Mouse (Mus musculus): ENCODE data around the gene Gm49345. TPM values are rescaled to one million over a fixed set of nuclear protein-coding genes. Genes with fewer than 3 reads are reported as not detected.
A peak's percentile ranks its signal among the peaks of the same experiment; 100 is the strongest.
"Not testable (repeated sequence)": the region's sequence is repeated elsewhere in the genome, so short reads cannot be mapped to it uniquely, and the experiment has no call there.

Gene Gm49345
- total RNA-seq (2021), result under 1 TPM; 0.17 to 0.80 TPM
- long read RNA-seq, experiment 1, result 0 reads
- long read RNA-seq, experiment 2, result 0 reads

- peak; percentile 89 for DNase-seq (ENCODE audit: low spot score)
Measured at GRCm38 (mm10) chr13:67637294-67638007, at the start of gene Gm49345, which contains the start of gene Zfp729a. Gm49345 (minus strand) TSS chr13:67637769. Zfp729a (minus strand) TSS chr13:67637791.

- DNase-seq (ENCODE audit: low spot score), result no peak
Measured at GRCm38 (mm10) chr13:67686971-67687370, 49.4 kb upstream of the Gm49345 start, which contains the start of gene Zfp738. Zfp738 (minus strand) TSS chr13:67687071.

GRCm38 (mm10) chr13:67683841-67684240, 46.3 kb upstream of the Gm49345 start:
- DNase-seq (ENCODE audit: low spot score), result not testable (repeated sequence)

GRCm38 (mm10) chr13:67682959-67683735, 45.6 kb upstream of the Gm49345 start:
- DNase-seq (ENCODE audit: low spot score), result peak; percentile 90

- no peak for DNase-seq (ENCODE audit: low spot score)
Measured at GRCm38 (mm10) chr13:67674902-67675301, 37.3 kb upstream of the Gm49345 start.

GRCm38 (mm10) chr13:67652496-67652895, 14.9 kb upstream of the Gm49345 start:
- DNase-seq (ENCODE audit: low spot score), result no peak

- DNase-seq (ENCODE audit: low spot score), result peak; percentile 1
Measured at GRCm38 (mm10) chr13:67610108-67610507, 27.5 kb downstream of the Gm49345 start.

GRCm38 (mm10) chr13:67609066-67609876, 28.3 kb downstream of the Gm49345 start, which contains the start of gene Zfp729b:
Zfp729b (minus strand) TSS chr13:67609707.
- peak; percentile 91 for DNase-seq (ENCODE audit: low spot score)

- DNase-seq (ENCODE audit: low spot score), result no peak
Measured at GRCm38 (mm10) chr13:67572591-67573189, 64.9 kb downstream of the Gm49345 start.

- no peak for DNase-seq (ENCODE audit: low spot score)
Measured at GRCm38 (mm10) chr13:67553730-67554129, 83.8 kb downstream of the Gm49345 start, which contains the start of gene Zfp748. Zfp748 (minus strand) TSS chr13:67553830.

GRCm38 (mm10) chr13:67552505-67553346, 84.8 kb downstream of the Gm49345 start:
- DNase-seq (ENCODE audit: low spot score), result peak; percentile 82

- DNase-seq (ENCODE audit: low spot score), result no peak
Measured at GRCm38 (mm10) chr13:67545941-67546340, 91.6 kb downstream of the Gm49345 start.

Other genes with a start within 250 kb of the Gm49345 start
- 1 to 10 TPM; 1.6 to 2.0 TPM for gene Zfp429, start 237.9 kb downstream of the Gm49345 start, total RNA-seq (2021)
- gene Zfp459, start 216.4 kb downstream of the Gm49345 start, total RNA-seq (2021), result under 1 TPM; 0.27 to 0.81 TPM
- gene Zfp874a, start 186.1 kb downstream of the Gm49345 start, total RNA-seq (2021), result 1 to 10 TPM; 6.6 to 8.0 TPM
- gene Zfp874b, start 153.5 kb downstream of the Gm49345 start, total RNA-seq (2021), result 10 to 100 TPM; 14.2 to 19.2 TPM
- 1 to 10 TPM; 3.4 to 4.2 TPM for gene Zfp58, start 137.2 kb downstream of the Gm49345 start, total RNA-seq (2021)
- gene Gm26965, start 111.6 kb downstream of the Gm49345 start, total RNA-seq (2021), result not detected
- 1 to 10 TPM; 3.0 to 3.8 TPM for gene Zfp87, start 111.6 kb downstream of the Gm49345 start, total RNA-seq (2021)
- gene Zfp748, start 83.9 kb downstream of the Gm49345 start, total RNA-seq (2021), result 1 to 10 TPM; 1.6 to 1.9 TPM
- gene Zfp729b, start 28.1 kb downstream of the Gm49345 start, total RNA-seq (2021), result 1 to 10 TPM; 2.7 to 2.9 TPM
- gene Zfp729a, start within 50 bp of the Gm49345 start, total RNA-seq (2021), result 1 to 10 TPM; 2.8 to 3.5 TPM
- gene Zfp738, start 49.3 kb upstream of the Gm49345 start, total RNA-seq (2021), result 1 to 10 TPM; 2.5 to 2.9 TPM
- 1 to 10 TPM; 4.7 to 4.9 TPM for gene Zfp65, start 91.4 kb upstream of the Gm49345 start, total RNA-seq (2021)
- gene Zfp85, start 117.5 kb upstream of the Gm49345 start, total RNA-seq (2021), result 1 to 10 TPM; 1.5 to 1.6 TPM
- 1 to 10 TPM; 3.0 to 4.2 TPM for gene Zfp493, start 141.9 kb upstream of the Gm49345 start, total RNA-seq (2021)
- 1 to 10 TPM; 1.2 to 1.8 TPM for gene Zfp273, start 176.0 kb upstream of the Gm49345 start, total RNA-seq (2021)
- under 1 TPM; 0.62 to 0.93 TPM for gene Gm10037, start 193.3 kb upstream of the Gm49345 start, total RNA-seq (2021)
- gene BC048507, start 225.6 kb upstream of the Gm49345 start, total RNA-seq (2021), result not detected

Data from gastrocnemius, adult 18-20 months (tissue).